Comparison of ENCODE assay signal across 33 mouse cellular contexts in genomic region chr2:74635412-74635811, GRCm38 (mm10). TPM values are rescaled to one million over a fixed set of nuclear protein-coding genes. Genes with fewer than 3 reads are reported as not detected.
A peak's percentile ranks its signal among the peaks of the same experiment; 100 is the strongest.
DNase-seq lines count a peak whose midpoint lies in the region; ATAC-seq and TF ChIP-seq lines count a peak whose summit lies in the region.
"Had no signal": no experiment of that assay in that cellular context is flagged by ENCODE, and none has a peak within 500 bp of the region (broad histone marks: within the 10 kb centered on the region; RNA-seq: fewer than 3 reads in every experiment).

No protein-coding gene starts in this region.

- CTCF ChIA-PET in Patski (lab: Charles Lee) = no interaction called here

- in situ Hi-C loops in Patski (cut with MboI; ENCODE audit: low pct_unique_long_range_greater_than_20kb) = no loop called here

- no peak overlapping the region for H3K9ac ChIP-seq in midbrain, embryonic 11.5 days (ENCODE audit: low read length)
- H3K9ac ChIP-seq in midbrain, embryonic 16.5 days (ENCODE audit: low read depth, low read length) = no peak overlapping the region
- H3K9ac ChIP-seq: embryonic facial prominence, embryonic 13.5 days; forebrain, embryonic 12.5 days; forebrain, embryonic 15.5 days; heart, embryonic 13.5 days; hindbrain, embryonic 12.5 days; hindbrain, embryonic 15.5 days; intestine, embryonic 15.5 days had no signal

- POLR2A ChIA-PET in Patski (lab: Charles Lee) = no interaction called here

- WGBS in midbrain, embryonic 11.5 days = 69% methylated on average over 4 of the region's 4 CpGs
- WGBS in midbrain, embryonic 16.5 days = 76% methylated on average over 4 of the region's 4 CpGs
- 67% methylated on average over 4 of the region's 4 CpGs for WGBS in hindbrain, embryonic 10.5 days

- no peaks in the 10 kb centered on the region for H3K9me3 ChIP-seq in midbrain, embryonic 11.5 days (ENCODE audit: control insufficient read depth, low read length)
- H3K9me3 ChIP-seq in midbrain, embryonic 16.5 days (replicated peaks; ENCODE audit: control insufficient read depth, low read length, poor library complexity, severe bottlenecking) = no peaks in the 10 kb centered on the region
- H3K9me3 ChIP-seq in hindbrain, embryonic 10.5 days = peaks cover 3% of the 10 kb centered on the region; the same call in 1 of the 2 replicates
- H3K9me3 ChIP-seq: embryonic facial prominence, embryonic 10.5 days; embryonic facial prominence, embryonic 13.5 days; forebrain, embryonic 15.5 days; hindbrain, embryonic 12.5 days; hindbrain, embryonic 15.5 days; intestine, embryonic 15.5 days had no signal

- DNase-seq in midbrain, embryonic 11.5 days (ENCODE audit: low spot score, missing footprints) = peak; percentile 47
- DNase-seq in ES-CJ7 (ENCODE audit: low read depth, low spot score) = peak; percentile 55
- DNase-seq in Patski (ENCODE audit: low read depth, low spot score) = no peak
- no peak for DNase-seq in adrenal gland, adult 18-20 months (ENCODE audit: low spot score in 2 of 2)
- no peak for DNase-seq in ovary, adult 18-20 months (ENCODE audit: low spot score)
- DNase-seq in hindbrain, embryonic 10.5 days (ENCODE audit: low spot score) = no peak
- DNase-seq: adrenal gland, adult 2 months; adrenal gland, postnatal 14 days; cerebellum, adult 11-12 months; cerebellum, adult 8-10 months; cerebellum, postnatal 10 days; cerebellum, postnatal 36 days; embryo, embryonic 11 days; gastrocnemius, postnatal 25 days; heart, adult 18-20 months; heart, postnatal 14 days; heart, postnatal 4 days; kidney, adult 11 months had no signal

- no peak overlapping the region for H3K4me2 ChIP-seq in midbrain, embryonic 11.5 days
- H3K4me2 ChIP-seq in midbrain, embryonic 16.5 days (ENCODE audit: low read length) = no peak overlapping the region
- H3K4me2 ChIP-seq: embryonic facial prominence, embryonic 13.5 days; forebrain, embryonic 12.5 days; forebrain, embryonic 15.5 days; heart, embryonic 13.5 days; hindbrain, embryonic 12.5 days; hindbrain, embryonic 15.5 days; intestine, embryonic 15.5 days had no signal

- TF ChIP-seq CTCF in Patski (IDR thresholded peaks at IDR 0.05) = peak; percentile 8

- no peak overlapping the region for H3K27ac ChIP-seq in midbrain, embryonic 11.5 days (ENCODE audit: low read depth, low read length)
- no peak overlapping the region for H3K27ac ChIP-seq in midbrain, embryonic 16.5 days (ENCODE audit: low read length)
- H3K27ac ChIP-seq in hindbrain, embryonic 10.5 days = no peak overlapping the region
- H3K27ac ChIP-seq: embryonic facial prominence, embryonic 10.5 days; embryonic facial prominence, embryonic 13.5 days; forebrain, embryonic 12.5 days; forebrain, embryonic 15.5 days; heart, embryonic 13.5 days; hindbrain, embryonic 12.5 days; hindbrain, embryonic 15.5 days; intestine, embryonic 15.5 days had no signal

- H3K4me1 ChIP-seq in midbrain, embryonic 11.5 days (ENCODE audit: control insufficient read depth, insufficient read depth, low read length) = no peaks in the 10 kb centered on the region
- H3K4me1 ChIP-seq in midbrain, embryonic 16.5 days (ENCODE audit: control insufficient read depth, insufficient read depth, low read length) = no peaks in the 10 kb centered on the region
- H3K4me1 ChIP-seq in hindbrain, embryonic 10.5 days (replicated peaks) = no peaks in the 10 kb centered on the region
- H3K4me1 ChIP-seq: embryonic facial prominence, embryonic 10.5 days; embryonic facial prominence, embryonic 13.5 days; forebrain, embryonic 12.5 days; forebrain, embryonic 15.5 days; heart, embryonic 13.5 days; hindbrain, embryonic 12.5 days; hindbrain, embryonic 15.5 days; intestine, embryonic 15.5 days had no signal

- no peak for ATAC-seq in midbrain, embryonic 11.5 days (ENCODE audit: low FRiP score)
- ATAC-seq in midbrain, embryonic 16.5 days = no peak
- ATAC-seq in Patski = no peak
- ATAC-seq: forebrain, embryonic 15.5 days; intestine, embryonic 15.5 days had no signal

- no peaks in the 10 kb centered on the region for H3K36me3 ChIP-seq in midbrain, embryonic 11.5 days (ENCODE audit: control insufficient read depth, insufficient read depth, low read length)
- H3K36me3 ChIP-seq in midbrain, embryonic 16.5 days (ENCODE audit: control insufficient read depth, insufficient read depth, low read length) = no peaks in the 10 kb centered on the region
- no peaks in the 10 kb centered on the region for H3K36me3 ChIP-seq in hindbrain, embryonic 10.5 days
- H3K36me3 ChIP-seq: embryonic facial prominence, embryonic 10.5 days; embryonic facial prominence, embryonic 13.5 days; forebrain, embryonic 12.5 days; forebrain, embryonic 15.5 days; heart, embryonic 13.5 days; hindbrain, embryonic 12.5 days; hindbrain, embryonic 15.5 days; intestine, embryonic 15.5 days had no signal

- no peak overlapping the region for H3K4me3 ChIP-seq in midbrain, embryonic 11.5 days (ENCODE audit: low read depth, low read length)
- H3K4me3 ChIP-seq in midbrain, embryonic 16.5 days (ENCODE audit: low read depth, low read length) = no peak overlapping the region
- no peak overlapping the region for H3K4me3 ChIP-seq in hindbrain, embryonic 10.5 days
- H3K4me3 ChIP-seq: embryonic facial prominence, embryonic 10.5 days; embryonic facial prominence, embryonic 13.5 days; erythroblast, embryonic 14.5 days; forebrain, embryonic 12.5 days; forebrain, embryonic 15.5 days; heart, embryonic 13.5 days; hindbrain, embryonic 12.5 days; hindbrain, embryonic 15.5 days; intestine, embryonic 15.5 days had no signal

- H3K27me3 ChIP-seq in midbrain, embryonic 11.5 days (ENCODE audit: control insufficient read depth, insufficient read depth, low read length) = no peaks in the 10 kb centered on the region
- H3K27me3 ChIP-seq in midbrain, embryonic 16.5 days (ENCODE audit: control insufficient read depth, insufficient read depth, low read depth, low read length) = peaks cover 5% of the 10 kb centered on the region; the same call in 1 of the 2 replicates
- peaks cover 34% of the 10 kb centered on the region for H3K27me3 ChIP-seq in Patski
- 0 out of 2 replicates have a peak, but pooled peaks cover 7% of the 10 kb centered on the region for H3K27me3 ChIP-seq in hindbrain, embryonic 10.5 days (ENCODE audit: insufficient read depth, poor library complexity, severe bottlenecking)
- H3K27me3 ChIP-seq: hindbrain, embryonic 12.5 days; intestine, embryonic 15.5 days had no signal

RNA-seq across cellular contexts. Expression of gene Evx2, which starts 23.9 kb away (rescaled TPM):
- polyA plus RNA-seq in midbrain, embryonic 11.5 days (2014; fragmentation: Nextera tagmentation; extraction: Ambion mirVana) = 1.5 and 1.9 TPM in 2 replicates
- 0.21 and 0.42 TPM in 2 replicates for polyA plus RNA-seq in midbrain, embryonic 16.5 days (2015; fragmentation: Nextera tagmentation; extraction: Ambion mirVana)
- polyA plus RNA-seq in Patski (2021) = not detected
- not detected for total RNA-seq in adrenal gland, adult 18-20 months (2021)
- 0.19 and 0.47 TPM in 2 replicates for polyA plus RNA-seq in hindbrain, embryonic 10.5 days (2016; fragmentation: Nextera tagmentation; extraction: Ambion mirVana)
- total RNA-seq: adrenal gland, adult 2 months; adrenal gland, postnatal 14 days; adrenal gland, postnatal 4 days; gastrocnemius, adult 8-10 months; heart, adult 18-20 months; heart, postnatal 14 days; heart, postnatal 4 days had no signal
- polyA plus RNA-seq: adrenal gland, adult 2 months; cortical plate, adult 2 months; embryonic facial prominence, embryonic 13.5 days; erythroblast, embryonic 14.5 days; forebrain, embryonic 12.5 days; forebrain, embryonic 15.5 days; gonadal fat pad, adult 2 months; heart, embryonic 13.5 days; heart, embryonic 16.5 days had no signal

RNA-seq across cellular contexts. Expression of gene Hoxd13, which starts 32.7 kb away (rescaled TPM):
- polyA plus RNA-seq in midbrain, embryonic 11.5 days (2014; fragmentation: Nextera tagmentation; extraction: Ambion mirVana) = not detected in 2 replicates
- polyA plus RNA-seq in midbrain, embryonic 16.5 days (2015; fragmentation: Nextera tagmentation; extraction: Ambion mirVana) = not detected in 2 replicates
- polyA plus RNA-seq in Patski (2021) = not detected
- total RNA-seq in adrenal gland, adult 18-20 months (2021) = not detected
- polyA plus RNA-seq in hindbrain, embryonic 10.5 days (2016; fragmentation: Nextera tagmentation; extraction: Ambion mirVana) = not detected in 2 replicates
- total RNA-seq: adrenal gland, adult 2 months; adrenal gland, postnatal 14 days; adrenal gland, postnatal 4 days; gastrocnemius, adult 8-10 months; gastrocnemius, postnatal 25 days; heart, adult 18-20 months; heart, postnatal 14 days; heart, postnatal 4 days had no signal
- polyA plus RNA-seq: adrenal gland, adult 2 months; cortical plate, adult 2 months; embryonic facial prominence, embryonic 10.5 days; embryonic facial prominence, embryonic 13.5 days; erythroblast, embryonic 14.5 days; forebrain, embryonic 12.5 days; forebrain, embryonic 15.5 days; heart, embryonic 13.5 days; heart, embryonic 16.5 days; hindbrain, embryonic 12.5 days; hindbrain, embryonic 15.5 days had no signal

RNA-seq across cellular contexts. Expression of gene Hoxd12, which starts 39.4 kb away (rescaled TPM):
- polyA plus RNA-seq in midbrain, embryonic 11.5 days (2014; fragmentation: Nextera tagmentation; extraction: Ambion mirVana) = not detected in 2 replicates
- polyA plus RNA-seq in midbrain, embryonic 16.5 days (2015; fragmentation: Nextera tagmentation; extraction: Ambion mirVana) = not detected in 2 replicates
- polyA plus RNA-seq in Patski (2021) = not detected
- not detected for total RNA-seq in adrenal gland, adult 18-20 months (2021)
- not detected in 2 replicates for polyA plus RNA-seq in hindbrain, embryonic 10.5 days (2016; fragmentation: Nextera tagmentation; extraction: Ambion mirVana)
- total RNA-seq: adrenal gland, adult 2 months; adrenal gland, postnatal 14 days; adrenal gland, postnatal 4 days; gastrocnemius, adult 8-10 months; gastrocnemius, postnatal 25 days; heart, adult 18-20 months; heart, postnatal 14 days; heart, postnatal 4 days had no signal
- polyA plus RNA-seq: adrenal gland, adult 2 months; cortical plate, adult 2 months; embryonic facial prominence, embryonic 10.5 days; embryonic facial prominence, embryonic 13.5 days; erythroblast, embryonic 14.5 days; forebrain, embryonic 12.5 days; forebrain, embryonic 15.5 days; heart, embryonic 13.5 days; heart, embryonic 16.5 days; hindbrain, embryonic 12.5 days; hindbrain, embryonic 15.5 days had no signal

RNA-seq across cellular contexts. Expression of gene Hoxd11, which starts 43.9 kb away (rescaled TPM):
- not detected in 2 replicates for polyA plus RNA-seq in midbrain, embryonic 11.5 days (2014; fragmentation: Nextera tagmentation; extraction: Ambion mirVana)
- polyA plus RNA-seq in midbrain, embryonic 16.5 days (2015; fragmentation: Nextera tagmentation; extraction: Ambion mirVana) = not detected in 2 replicates
- polyA plus RNA-seq in Patski (2021) = not detected
- total RNA-seq in adrenal gland, adult 18-20 months (2021) = not detected
- polyA plus RNA-seq in hindbrain, embryonic 10.5 days (2016; fragmentation: Nextera tagmentation; extraction: Ambion mirVana) = not detected in 2 replicates
- total RNA-seq: adrenal gland, adult 2 months; adrenal gland, postnatal 14 days; gastrocnemius, adult 8-10 months; heart, adult 18-20 months; heart, postnatal 14 days; heart, postnatal 4 days had no signal
- polyA plus RNA-seq: adrenal gland, adult 2 months; cortical plate, adult 2 months; embryonic facial prominence, embryonic 10.5 days; embryonic facial prominence, embryonic 13.5 days; erythroblast, embryonic 14.5 days; forebrain, embryonic 12.5 days; forebrain, embryonic 15.5 days; heart, embryonic 13.5 days; heart, embryonic 16.5 days; hindbrain, embryonic 12.5 days; hindbrain, embryonic 15.5 days had no signal

RNA-seq across cellular contexts. Expression of gene Lnpk, which starts 56.2 kb away (rescaled TPM):
- polyA plus RNA-seq in midbrain, embryonic 11.5 days (2014; fragmentation: Nextera tagmentation; extraction: Ambion mirVana) = 56.2 and 58.4 TPM in 2 replicates
- 52.0 and 55.2 TPM in 2 replicates for polyA plus RNA-seq in midbrain, embryonic 16.5 days (2015; fragmentation: Nextera tagmentation; extraction: Ambion mirVana)
- 18.5 TPM for polyA plus RNA-seq in Patski (2021)
- total RNA-seq in adrenal gland, adult 18-20 months (2021) = 10 to 100 TPM; 13.2 to 14.3 TPM
- polyA plus RNA-seq in hindbrain, embryonic 10.5 days (2016; fragmentation: Nextera tagmentation; extraction: Ambion mirVana) = 38.9 and 41.1 TPM in 2 replicates

Comparison
In these comparisons a context has a peak if more than half of its experiments do, and no peak if none do; other contexts are left out.
1. DNase-seq: peak in midbrain, embryonic 11.5 days (single experiment) and ES-CJ7 (single experiment); none in Patski (single experiment), adrenal gland, adult 18-20 months (0 of 2), ovary, adult 18-20 months (single experiment) and hindbrain, embryonic 10.5 days (single experiment).